In genomic region chr1:130731741-130732337, GRCm38 (mm10) we compare ENCODE assay signal across 8 mouse cellular contexts. TPM values are rescaled to one million over a fixed set of nuclear protein-coding genes. Genes with fewer than 3 reads are reported as not detected.
A peak's percentile ranks its signal among the peaks of the same experiment; 100 is the strongest.
DNase-seq lines count a peak whose midpoint lies in the region; ATAC-seq and TF ChIP-seq lines count a peak whose summit lies in the region.

Gene AA986860 (plus strand): TSS chr1:130731976.

- TF ChIP-seq CTCF in testis, adult 2 months (IDR thresholded peaks at IDR 0.05; ENCODE audit: control insufficient read depth, insufficient read depth, insufficient replicate concordance, low read depth, low read length), result no peak
- no peak for TF ChIP-seq CTCF in gastrocnemius, adult 2 months (IDR thresholded peaks at IDR 0.05)

- peak; percentile 79 for ATAC-seq in erythroid progenitor cell, adult 5-6 weeks (replicated peaks; ENCODE audit: low FRiP score, poor library complexity, severe bottlenecking)

- TF ChIP-seq POLR2A in testis, adult 2 months (IDR thresholded peaks at IDR 0.05; ENCODE audit: control insufficient read depth, low read depth, low read length), result no peak

- H3K4me1 ChIP-seq in testis, adult 2 months (ENCODE audit: control insufficient read depth, insufficient read depth, low read length), result no peaks in the 10 kb centered on the region

- DNase-seq in testis, postnatal 10 days (ENCODE audit: low spot score), result no peak
- DNase-seq in kidney, postnatal 14 days, result peak; percentile 75
- peak; percentile 55 to 67 for DNase-seq in lung, postnatal 4 days
- no peak for DNase-seq in gastrocnemius, adult 2 months
- DNase-seq in thymus, postnatal 4 days, result no peak
- no peak for DNase-seq in spleen, postnatal 36 days (ENCODE audit: low spot score in 2 of 2)

- no peaks in the 10 kb centered on the region for H3K27me3 ChIP-seq in testis, adult 2 months (ENCODE audit: control insufficient read depth, insufficient read depth, low read length)

- peak within 1 kb of the TSS; percentile 71 for H3K4me3 ChIP-seq in testis, adult 2 months (ENCODE audit: control insufficient read depth, low read depth, low read length)
- H3K4me3 ChIP-seq in gastrocnemius, adult 2 months, result no peak within 1 kb of the TSS

- intact Hi-C loops in gastrocnemius, adult 2 months (cut with DNase I), result no loop called here

- H3K36me3 ChIP-seq in testis, adult 2 months (ENCODE audit: control insufficient read depth, insufficient read depth, low read length), result no peaks in the 10 kb centered on the region

- no peak within 1 kb of the TSS for H3K27ac ChIP-seq in testis, adult 2 months (ENCODE audit: control insufficient read depth, insufficient read depth, low read depth, low read length)
- no peak within 1 kb of the TSS for H3K27ac ChIP-seq in gastrocnemius, adult 2 months

RNA-seq across cellular contexts. Expression of gene AA986860, which starts in this region (rescaled TPM):
- 1.8 TPM in 2 replicates for polyA plus RNA-seq in testis, adult 2 months (2012; rRNA removed)
- 8.6 and 11.3 TPM in 2 replicates for total RNA-seq in erythroid progenitor cell, adult 5-6 weeks (2015; ENCODE audit: low replicate concordance)
- total RNA-seq in erythroid progenitor cell, adult 5-6 weeks (2017; ENCODE audit: low replicate concordance), result 8.0 and 9.4 TPM in 2 replicates
- total RNA-seq in gastrocnemius, adult 2 months (2021), result under 1 TPM; 0.20 to 0.43 TPM

Comparison
In these comparisons a context has a peak if more than half of its experiments do, and no peak if none do; other contexts are left out.
1. RNA of gene AA986860 (total RNA-seq): 8.0 to 11.3 TPM in erythroid progenitor cell, adult 5-6 weeks; 0.20 to 0.43 TPM in gastrocnemius, adult 2 months; every median in the first group is over 4 times any median in the second.
2. DNase-seq: peak in kidney, postnatal 14 days (single experiment) and lung, postnatal 4 days (2 of 2); none in testis, postnatal 10 days (single experiment), gastrocnemius, adult 2 months (single experiment), thymus, postnatal 4 days (single experiment) and spleen, postnatal 36 days (0 of 2).